Mouse (Mus musculus) neural tube, embryonic 14.5 days (tissue): Measurements from ENCODE around the gene Tuba1b. TPM values are rescaled to one million over a fixed set of nuclear protein-coding genes. Genes with fewer than 3 reads are reported as not detected.
A peak's percentile ranks its signal among the peaks of the same experiment; 100 is the strongest.
"Not testable (repeated sequence)": the region's sequence is repeated elsewhere in the genome, so short reads cannot be mapped to it uniquely, and the experiment has no call there.

Experiments
- ATAC-seq: fragments of 200-750 bp; cut with Nextera tagmentation; 2 replicates; pipeline ENCODE4 v1.8.0; 2017; ENCODE audit warnings: low read depth, mild to moderate bottlenecking, moderate TSS enrichment, moderate library complexity
- H3K27ac ChIP-seq: fragments of 300-500 bp; sonication (generic); 2 replicates; pipeline ENCODE4 v1.5.1; 2014; ENCODE audit warnings: low read depth, mild to moderate bottlenecking, control low read depth, low read length, moderate library complexity, mixed read lengths
- H3K27me3 ChIP-seq: fragments of 300-500 bp; sonication (generic); 2 replicates; pipeline ENCODE4 v1.6.1; 2014; ENCODE audit warnings: low read length; ENCODE audit not compliant: control insufficient read depth, insufficient read depth
- H3K36me3 ChIP-seq: fragments of 300-500 bp; sonication (generic); 2 replicates; pipeline ENCODE4 v1.6.1; 2014; ENCODE audit warnings: low read length, mixed read lengths; ENCODE audit not compliant: control insufficient read depth, insufficient read depth
- H3K4me1 ChIP-seq: fragments of 300-500 bp; sonication (generic); 2 replicates; pipeline ENCODE4 v1.6.1; 2014; ENCODE audit warnings: low read length; ENCODE audit not compliant: control insufficient read depth, insufficient read depth
- H3K4me2 ChIP-seq: fragments of 300-500 bp; sonication (generic); 2 replicates; pipeline ENCODE4 v1.6.1; 2014; ENCODE audit warnings: mild to moderate bottlenecking, low read depth, low read length, control low read depth
- H3K4me3 ChIP-seq: fragments of 300-500 bp; sonication (generic); 2 replicates; pipeline ENCODE4 v1.5.1; 2014; ENCODE audit warnings: low read depth, low read length, control low read depth, mixed read lengths
- H3K9ac ChIP-seq: fragments of 300-500 bp; sonication (generic); replicated peaks from 2 replicates; pipeline ENCODE4 v1.6.1; 2014; ENCODE audit warnings: low read depth, mild to moderate bottlenecking, control low read depth, low read length, mixed read lengths
- H3K9me3 ChIP-seq: fragments of 300-500 bp; sonication (generic); 2 replicates; pipeline ENCODE4 v1.6.1; 2016; ENCODE audit warnings: low read length; ENCODE audit not compliant: control insufficient read depth
- WGBS: fragments of 180-500 bp; shearing (Covaris S2); extraction: QIAGEN DNeasy Blood & Tissue Kit; methylation state at CpG from one replicate; pipeline ENCODE4 v1.1.7; 2014; 5-methylcytosine and 5-hydroxymethylcytosine counted together
- polyA plus RNA-seq: library from polyadenylated mRNA; unstranded; fragments of >200 nt; fragmentation: Nextera tagmentation; extraction: Ambion mirVana; gene quantifications from 2 replicates; pipeline ENCODE4 v1.2.1, GENCODE M21; 2014

The Tuba1b gene
- polyA plus RNA-seq, 1 experiment from 2014 or later: 1,301 TPM

- Histone ChIP-seq H3K4me1 (peaks cover 58% of the 10 kb centered on the region), H3K36me3 (no peaks in the 10 kb centered on the region), H3K4me2 (no peak overlapping the region; the same call in 1 of the 2 replicates), H3K27ac (peak overlapping the region; percentile 95), H3K9ac (0 out of 2 replicates have a peak overlapping the region, but pooled peaks have one; percentile 8), H3K27me3 (no peaks in the 10 kb centered on the region), H3K9me3 (no peaks in the 10 kb centered on the region), H3K4me3 (no peak overlapping the region)
- ATAC-seq: no peak
- WGBS: 55% methylated on average over 9 of the region's 9 CpGs
Measured at GRCm38 (mm10) chr15:98973015-98973614, 38.8 kb upstream of the Tuba1b start.

DNA sequence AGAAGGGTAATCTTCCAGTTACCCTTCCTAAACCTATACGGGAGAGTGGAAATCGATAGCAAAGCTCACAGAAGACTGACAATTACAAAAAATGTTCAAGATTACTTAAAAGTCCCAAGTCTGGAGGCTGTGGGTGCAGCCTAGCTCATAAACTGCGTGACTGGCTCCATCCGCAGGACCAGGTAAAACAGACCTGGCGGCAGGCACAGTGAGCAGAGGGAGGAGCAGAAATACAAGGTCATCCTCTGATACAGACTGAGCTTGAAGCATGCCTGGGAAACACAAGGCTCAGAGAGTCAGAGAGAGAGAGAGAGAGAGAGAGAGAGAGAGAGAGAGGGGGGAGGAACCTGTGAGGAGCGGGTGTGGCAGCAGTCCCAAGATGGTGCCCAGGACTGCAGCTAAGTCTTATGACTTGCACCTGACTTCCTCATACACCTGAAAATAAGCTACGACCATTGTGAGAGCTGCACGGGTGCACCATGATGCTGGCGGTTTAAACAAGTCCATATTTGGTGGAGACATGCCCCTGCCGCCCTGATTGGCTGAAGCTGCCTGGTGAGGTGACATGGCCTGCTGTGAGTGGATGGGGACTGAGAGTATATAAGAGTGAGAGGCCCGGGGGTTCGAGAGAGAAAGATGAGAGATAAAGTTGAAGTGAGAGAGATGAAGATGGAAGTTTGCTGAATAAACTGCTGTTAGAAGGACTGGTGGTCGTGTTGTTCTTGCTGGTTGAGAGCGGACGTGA is 37.4 kb upstream of the Tuba1b start:
- not testable (repeated sequence) for H3K36me3 ChIP-seq, H3K4me3 ChIP-seq, ATAC-seq, H3K27me3 ChIP-seq, H3K9me3 ChIP-seq
- WGBS: 50% methylated on average over 15 of the region's 15 CpGs
- Histone ChIP-seq H3K9ac (peak overlapping the region; percentile 52), H3K27ac (peak overlapping the region; percentile 95), H3K4me1 (peaks cover 44% of the 10 kb centered on the region), H3K4me2 (peak overlapping the region; percentile 41)

DNA sequence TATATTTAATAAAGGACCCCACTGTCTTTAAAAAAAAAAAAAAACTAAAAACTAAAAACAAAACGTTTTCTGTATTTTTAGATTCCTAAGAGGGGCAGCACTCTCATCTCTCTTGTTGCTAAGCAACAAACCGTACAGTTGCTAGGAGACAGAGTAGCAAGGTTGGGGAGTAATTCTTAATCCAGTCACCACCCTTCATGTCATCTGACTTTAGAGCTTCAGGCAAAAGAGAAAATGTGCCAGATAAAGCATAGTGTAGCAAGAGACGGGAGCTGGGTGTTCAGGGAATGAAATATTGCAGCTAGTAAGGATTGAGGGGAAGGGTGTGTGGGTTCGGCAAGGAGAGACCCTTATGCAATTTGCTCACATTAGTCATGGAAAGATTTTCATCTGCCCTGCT is 36.7 kb upstream of the Tuba1b start:
- Histone ChIP-seq H3K27ac (peak overlapping the region; percentile 95), H3K4me3 (no peak overlapping the region; the same call in 1 of the 2 replicates), H3K4me1 (peaks cover 42% of the 10 kb centered on the region), H3K27me3 (no peaks in the 10 kb centered on the region), H3K9ac (peak overlapping the region; percentile 52), H3K4me2 (peak overlapping the region; percentile 41), H3K36me3 (no peaks in the 10 kb centered on the region), H3K9me3 (no peaks in the 10 kb centered on the region)
- peak; percentile 59 for ATAC-seq
- WGBS: 10% methylated on average over 4 of the region's 4 CpGs

DNA sequence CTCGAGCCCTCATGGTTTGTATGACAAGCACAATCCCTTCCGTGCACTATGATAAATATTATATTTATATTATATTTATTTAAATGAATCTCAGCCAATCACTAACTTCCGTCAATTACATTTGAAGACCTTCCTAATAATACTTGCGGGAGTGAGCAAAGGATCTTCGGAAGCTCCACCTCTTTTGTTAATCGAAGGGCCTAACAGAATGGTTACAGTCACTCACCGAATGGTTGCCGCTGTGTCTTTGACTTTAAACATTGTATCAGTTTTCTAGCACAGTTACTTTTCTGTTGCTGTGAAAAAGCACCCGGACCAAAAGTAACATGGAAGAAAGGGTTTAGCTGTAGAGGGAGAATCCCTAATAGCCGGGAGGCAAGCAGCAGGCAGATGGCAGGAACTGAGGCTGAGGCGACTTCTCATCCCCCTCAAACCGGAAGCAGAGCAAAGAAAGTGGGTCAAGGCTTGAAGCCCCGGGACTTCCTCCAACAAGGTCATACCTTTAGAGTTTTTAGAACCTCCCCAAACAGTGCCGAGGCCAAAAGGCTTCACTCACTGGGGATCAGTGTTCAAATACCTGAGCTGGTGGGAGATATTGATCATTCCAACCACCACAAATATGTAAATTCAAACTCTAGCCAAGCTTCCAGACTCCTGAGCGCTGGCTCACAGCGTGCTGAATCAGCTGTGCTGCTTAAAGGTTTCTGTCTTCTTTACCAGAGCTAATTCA is 35.2 kb upstream of the Tuba1b start:
- Histone ChIP-seq H3K4me1 (peaks cover 42% of the 10 kb centered on the region), H3K9me3 (no peaks in the 10 kb centered on the region), H3K27me3 (no peaks in the 10 kb centered on the region), H3K9ac (peak overlapping the region; percentile 33), H3K4me3 (no peak overlapping the region), H3K4me2 (peak overlapping the region; percentile 29), H3K36me3 (no peaks in the 10 kb centered on the region), H3K27ac (peak overlapping the region; percentile 95)
- ATAC-seq: no peak
- 5% methylated on average over 16 of the region's 16 CpGs for WGBS

DNA sequence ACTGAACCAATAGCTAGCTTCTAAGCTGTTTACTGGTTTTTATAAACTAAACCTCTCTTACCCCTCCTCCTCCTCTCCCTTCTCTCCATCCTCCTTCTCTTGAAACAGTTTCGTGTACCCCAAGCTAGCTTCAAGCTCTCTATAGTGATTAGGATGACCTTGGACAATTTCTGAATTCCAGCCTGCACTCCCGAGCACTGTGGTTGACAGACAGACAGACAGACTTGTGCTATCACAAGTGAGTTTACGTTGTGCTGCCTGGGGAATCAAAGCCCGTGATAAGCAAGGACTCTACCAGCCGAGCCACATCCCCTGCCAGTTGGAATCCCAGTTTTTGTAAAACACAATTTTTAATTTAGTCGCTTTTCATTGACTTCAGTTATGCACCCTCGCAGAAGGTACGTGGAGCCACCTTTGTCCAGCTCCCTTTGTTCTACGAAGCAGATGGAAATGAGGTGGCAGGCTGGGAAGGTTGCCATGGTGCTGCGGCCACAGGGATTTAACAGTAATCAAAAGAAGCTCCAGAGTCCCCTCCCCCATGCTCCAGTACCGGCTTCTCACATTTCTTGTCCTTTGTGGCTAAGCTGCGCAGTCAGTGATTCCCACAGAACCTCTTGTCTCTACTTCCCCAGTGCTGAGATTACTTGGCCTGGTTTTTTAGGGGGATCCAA is 34.5 kb upstream of the Tuba1b start:
- WGBS: 4% methylated on average over 12 of the region's 12 CpGs
- Histone ChIP-seq H3K9me3 (no peaks in the 10 kb centered on the region), H3K4me3 (no peak overlapping the region), H3K36me3 (no peaks in the 10 kb centered on the region), H3K9ac (peak overlapping the region; percentile 33), H3K4me2 (peak overlapping the region; percentile 29), H3K4me1 (peaks cover 42% of the 10 kb centered on the region), H3K27me3 (no peaks in the 10 kb centered on the region), H3K27ac (peak overlapping the region; percentile 95)
- ATAC-seq: peak; percentile 73

GRCm38 (mm10) chr15:98959531-98959930 is 25.2 kb upstream of the Tuba1b start:
- Histone ChIP-seq H3K27ac (no peak overlapping the region), H3K27me3 (no peaks in the 10 kb centered on the region), H3K36me3 (no peaks in the 10 kb centered on the region), H3K9ac (no peak overlapping the region), H3K4me3 (no peak overlapping the region), H3K4me1 (peaks cover 13% of the 10 kb centered on the region; the same call in 1 of the 2 replicates), H3K9me3 (no peaks in the 10 kb centered on the region), H3K4me2 (no peak overlapping the region)
- 90% methylated on average over 3 of the region's 3 CpGs for WGBS
- ATAC-seq: no peak

DNA sequence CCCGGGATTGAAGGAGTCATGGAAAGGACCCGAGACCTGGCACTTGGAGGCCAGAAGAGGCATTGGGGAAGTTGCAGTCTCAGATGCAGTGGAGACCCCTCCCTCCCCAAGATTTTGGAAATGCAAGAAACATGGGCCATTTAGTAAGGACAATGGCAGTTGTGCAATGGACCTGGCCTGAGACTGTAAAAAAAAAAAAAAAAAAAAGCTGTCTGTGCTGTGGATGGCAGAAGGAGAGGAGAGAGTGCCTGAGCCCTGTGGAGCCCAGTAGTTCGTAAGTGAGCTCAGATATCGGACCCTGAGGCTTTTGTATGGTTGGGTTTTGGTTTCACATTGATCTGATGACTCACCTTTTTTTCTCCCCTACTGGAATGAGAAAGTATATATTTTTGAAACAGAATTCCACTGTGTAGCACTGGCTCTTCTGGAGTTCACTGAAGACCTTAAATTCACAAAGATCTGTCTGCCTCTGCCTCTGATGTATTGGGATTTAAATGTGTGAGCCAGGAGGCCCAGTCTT is 24.6 kb upstream of the Tuba1b start:
- no peak overlapping the region for H3K4me3 ChIP-seq

GRCm38 (mm10) chr15:98957475-98957874 is 23.1 kb upstream of the Tuba1b start:
- H3K4me1 ChIP-seq: peaks cover 13% of the 10 kb centered on the region; the same call in 1 of the 2 replicates
- no peak for ATAC-seq
- H3K36me3 ChIP-seq: no peaks in the 10 kb centered on the region
- no peak overlapping the region for H3K4me2 ChIP-seq
- H3K9ac ChIP-seq: no peak overlapping the region
- 0 out of 2 replicates have a peak overlapping the region, but pooled peaks have one; percentile 39 for H3K27ac ChIP-seq
- H3K9me3 ChIP-seq: no peaks in the 10 kb centered on the region
- WGBS: 81% methylated on average over 5 of the region's 5 CpGs
- H3K4me3 ChIP-seq: no peak overlapping the region
- H3K27me3 ChIP-seq: no peaks in the 10 kb centered on the region

More for the DNA sequence above, 24.6 kb upstream of the Tuba1b start:
- no peak overlapping the region for H3K4me2 ChIP-seq
- H3K36me3 ChIP-seq: no peaks in the 10 kb centered on the region
- no peak for ATAC-seq
- no peaks in the 10 kb centered on the region for H3K27me3 ChIP-seq
- no peaks in the 10 kb centered on the region for H3K9me3 ChIP-seq
- peaks cover 13% of the 10 kb centered on the region; the same call in 1 of the 2 replicates for H3K4me1 ChIP-seq
- 88% methylated on average over 4 of the region's 4 CpGs for WGBS
- no peak overlapping the region for H3K9ac ChIP-seq
- H3K27ac ChIP-seq: no peak overlapping the region
